Mouse (Mus musculus): ENCODE results near the gene Prss28.

DNA sequence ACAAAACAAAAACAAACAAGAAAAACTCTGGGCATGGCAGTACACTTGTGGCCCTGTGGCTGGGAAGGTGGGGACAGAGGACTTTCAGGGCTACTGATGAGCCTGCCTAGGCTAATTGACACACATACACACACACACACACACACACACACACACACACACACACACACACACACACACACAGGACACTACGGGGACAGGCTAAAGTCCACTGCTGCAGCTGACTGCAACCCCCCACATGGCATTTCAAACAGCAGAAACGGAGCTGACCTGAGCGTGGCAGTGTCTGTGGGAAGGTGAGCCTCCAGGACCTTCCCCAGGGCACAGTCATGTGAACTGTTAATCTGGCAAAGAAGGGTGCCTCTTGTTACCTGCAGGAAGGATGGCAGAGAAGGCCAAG, 33.0 kb downstream of the Prss28 start:
- TF ChIP-seq CTCF (IDR thresholded peaks at IDR 0.05; ENCODE audit: control insufficient read depth, insufficient read depth, insufficient replicate concordance, low read depth, low read length) (no peak), POLR2A (IDR thresholded peaks at IDR 0.05; ENCODE audit: control insufficient read depth, low read depth, low read length) (no peak)

All from testis, adult 2 months (tissue).